Mouse (Mus musculus): ENCODE results near the gene Sgca. TPM values are rescaled to one million over a fixed set of nuclear protein-coding genes. Genes with fewer than 3 reads are reported as not detected.
A peak's percentile ranks its signal among the peaks of the same experiment; 100 is the strongest.

The Sgca gene
- polyA plus RNA-seq, 1 experiment from 2014 or later: 0.60 TPM

- H3K9me3 ChIP-seq (ENCODE audit: control insufficient read depth, low read length): no peaks in the 10 kb centered on the region
- H3K4me3 ChIP-seq (ENCODE audit: low read depth, low read length): no peak overlapping the region
- DNase-seq (ENCODE audit: low spot score) (peak; percentile 84), ATAC-seq (ENCODE audit: insufficient number of reproducible peaks, low FRiP score, low TSS enrichment, low read depth) (no peak)
- H3K27ac ChIP-seq (replicated peaks; ENCODE audit: low read depth, low read length): no peak overlapping the region
- H3K36me3 ChIP-seq (ENCODE audit: control insufficient read depth, insufficient read depth, low read length): peaks cover 8% of the 10 kb centered on the region
- H3K4me1 ChIP-seq (ENCODE audit: control insufficient read depth, insufficient read depth, low read length): peaks cover 14% of the 10 kb centered on the region
- WGBS: 18% methylated on average over 4 of the region's 4 CpGs
- H3K27me3 ChIP-seq (ENCODE audit: control insufficient read depth, insufficient read depth, low read length): no peaks in the 10 kb centered on the region
- no peak overlapping the region for H3K9ac ChIP-seq (ENCODE audit: low read length)
- H3K4me2 ChIP-seq (ENCODE audit: low read depth, severe bottlenecking): no peak overlapping the region
Measured at GRCm38 (mm10) chr11:94939280-94939679, 36.8 kb downstream of the Sgca start.

DNA sequence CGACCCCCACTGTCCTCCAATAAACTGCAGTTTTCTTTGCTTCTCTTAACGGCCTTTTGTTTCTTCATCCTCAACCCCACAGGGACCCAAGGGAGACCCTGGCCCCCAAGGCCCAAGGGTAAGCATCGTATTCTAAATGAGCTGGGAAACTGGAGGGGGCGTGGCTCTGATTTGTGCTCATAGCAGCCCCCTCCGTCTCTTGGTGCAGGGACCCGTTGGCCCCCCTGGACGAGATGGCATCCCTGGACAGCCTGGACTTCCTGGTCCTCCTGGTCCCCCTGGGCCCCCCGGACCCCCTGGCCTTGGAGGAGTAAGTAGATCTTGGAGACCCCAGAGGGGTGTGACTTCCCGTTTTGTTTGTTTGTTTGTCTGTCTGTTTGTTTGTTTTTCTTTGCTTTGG is 37.8 kb downstream of the Sgca start:
- Histone ChIP-seq H3K9ac (ENCODE audit: low read length) (no peak overlapping the region), H3K36me3 (ENCODE audit: control insufficient read depth, insufficient read depth, low read length) (peaks cover 5% of the 10 kb centered on the region), H3K27ac (replicated peaks; ENCODE audit: low read depth, low read length) (no peak overlapping the region), H3K4me3 (ENCODE audit: low read depth, low read length) (peak overlapping the region; percentile 43; the same call in 1 of the 2 replicates), H3K4me2 (ENCODE audit: low read depth, severe bottlenecking) (peak overlapping the region; percentile 79), H3K9me3 (ENCODE audit: control insufficient read depth, low read length) (no peaks in the 10 kb centered on the region), H3K27me3 (ENCODE audit: control insufficient read depth, insufficient read depth, low read length) (no peaks in the 10 kb centered on the region), H3K4me1 (ENCODE audit: control insufficient read depth, insufficient read depth, low read length) (peaks cover 24% of the 10 kb centered on the region)
- no peak for ATAC-seq (ENCODE audit: insufficient number of reproducible peaks, low FRiP score, low TSS enrichment, low read depth)
- DNase-seq (ENCODE audit: low spot score): no peak
- WGBS: 36% methylated on average over 9 of the region's 9 CpGs

DNA sequence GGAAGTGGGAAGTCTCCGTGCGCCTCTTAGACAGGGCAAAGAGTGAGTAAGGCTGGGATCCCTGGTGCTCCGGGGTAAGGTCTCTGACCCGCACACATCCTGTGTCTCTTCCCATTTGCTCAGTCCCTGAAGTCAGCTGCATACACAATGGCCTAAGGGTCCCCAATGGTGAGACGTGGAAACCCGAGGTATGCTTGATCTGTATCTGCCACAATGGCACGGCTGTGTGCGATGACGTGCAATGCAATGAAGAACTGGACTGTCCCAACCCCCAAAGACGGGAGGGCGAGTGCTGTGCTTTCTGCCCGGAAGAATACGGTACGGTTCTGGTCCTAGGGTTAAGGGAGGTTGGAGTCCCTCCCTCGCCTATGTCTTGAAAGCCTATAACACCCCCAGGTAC is 38.3 kb downstream of the Sgca start:
- no peak for ATAC-seq (ENCODE audit: insufficient number of reproducible peaks, low FRiP score, low TSS enrichment, low read depth)
- Histone ChIP-seq H3K27me3 (ENCODE audit: control insufficient read depth, insufficient read depth, low read length) (no peaks in the 10 kb centered on the region), H3K9me3 (ENCODE audit: control insufficient read depth, low read length) (no peaks in the 10 kb centered on the region), H3K9ac (ENCODE audit: low read length) (peak overlapping the region; percentile 44), H3K4me1 (ENCODE audit: control insufficient read depth, insufficient read depth, low read length) (peaks cover 29% of the 10 kb centered on the region), H3K4me3 (ENCODE audit: low read depth, low read length) (peak overlapping the region; percentile 43), H3K27ac (replicated peaks; ENCODE audit: low read depth, low read length) (no peak overlapping the region), H3K36me3 (ENCODE audit: control insufficient read depth, insufficient read depth, low read length) (peaks cover 5% of the 10 kb centered on the region), H3K4me2 (ENCODE audit: low read depth, severe bottlenecking) (peak overlapping the region; percentile 79)
- WGBS: 6% methylated on average over 15 of the region's 15 CpGs
- peak; percentile 34 for DNase-seq (ENCODE audit: low spot score)

DNA sequence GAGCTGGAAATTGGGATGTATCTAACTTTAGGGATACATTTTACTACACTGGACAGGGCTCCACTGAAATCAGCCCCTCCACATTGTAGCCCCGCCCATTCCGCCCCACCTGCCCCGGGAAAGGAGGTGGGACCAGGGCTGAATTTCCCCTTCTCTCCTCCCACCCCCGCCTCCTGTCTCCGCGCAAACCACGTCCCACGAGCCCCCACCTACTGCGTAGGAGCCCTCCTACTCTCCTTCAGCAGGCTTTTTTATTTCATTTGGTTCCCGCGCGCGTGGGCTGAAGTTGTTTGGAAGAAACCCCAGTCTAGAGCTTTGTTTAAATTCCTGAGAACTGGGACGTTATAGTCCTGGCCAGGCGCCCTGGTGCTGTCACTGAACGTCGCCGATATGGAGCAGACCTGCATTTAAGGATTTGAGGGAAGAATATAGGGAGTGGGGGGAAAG is 38.8 kb downstream of the Sgca start:
- Histone ChIP-seq H3K9ac (ENCODE audit: low read length) (peak overlapping the region; percentile 44), H3K27ac (replicated peaks; ENCODE audit: low read depth, low read length) (no peak overlapping the region)
- ATAC-seq (ENCODE audit: insufficient number of reproducible peaks, low FRiP score, low TSS enrichment, low read depth): peak; percentile 65

DNA sequence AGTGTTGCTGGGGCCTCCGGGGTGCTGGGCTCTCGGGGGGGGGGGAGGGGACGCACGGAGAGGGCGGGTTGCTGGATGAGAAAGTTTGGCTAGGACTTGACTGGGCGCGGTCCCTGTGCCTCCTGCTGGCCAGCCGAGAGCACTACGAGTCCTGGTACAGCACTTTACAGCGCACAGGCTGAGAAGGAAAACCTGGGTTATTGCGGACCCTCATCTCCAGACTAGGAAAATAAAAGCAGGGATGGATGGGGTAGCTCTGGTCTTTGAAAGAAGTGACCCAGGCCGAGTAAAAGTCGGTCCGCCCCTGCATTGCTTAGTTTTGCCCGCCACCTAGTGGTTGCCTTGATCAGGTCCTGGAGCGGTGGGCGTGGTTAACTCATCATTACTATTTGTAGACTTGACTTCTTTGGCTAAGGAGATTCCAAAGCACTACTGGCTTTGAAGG is 39.3 kb downstream of the Sgca start:
- peak overlapping the region; percentile 32; the same call in 1 of the 2 replicates for H3K9ac ChIP-seq (ENCODE audit: low read length)
- H3K36me3 ChIP-seq (ENCODE audit: control insufficient read depth, insufficient read depth, low read length): peaks cover 5% of the 10 kb centered on the region
- DNase-seq (ENCODE audit: low spot score): peak; percentile 98
- peak overlapping the region; percentile 79 for H3K4me2 ChIP-seq (ENCODE audit: low read depth, severe bottlenecking)
- peak overlapping the region; percentile 43; the same call in 1 of the 2 replicates for H3K27ac ChIP-seq (replicated peaks; ENCODE audit: low read depth, low read length)
- no peaks in the 10 kb centered on the region for H3K9me3 ChIP-seq (ENCODE audit: control insufficient read depth, low read length)
- no peaks in the 10 kb centered on the region for H3K27me3 ChIP-seq (ENCODE audit: control insufficient read depth, insufficient read depth, low read length)
- H3K4me3 ChIP-seq (ENCODE audit: low read depth, low read length): peak overlapping the region; percentile 43
- H3K4me1 ChIP-seq (ENCODE audit: control insufficient read depth, insufficient read depth, low read length): peaks cover 29% of the 10 kb centered on the region
- 0% methylated on average over 17 of the region's 17 CpGs for WGBS
- peak; percentile 76 for ATAC-seq (ENCODE audit: insufficient number of reproducible peaks, low FRiP score, low TSS enrichment, low read depth)

More for the DNA sequence above, 38.8 kb downstream of the Sgca start:
- WGBS: under 1% methylated on average over 18 of the region's 18 CpGs
- Histone ChIP-seq H3K9me3 (ENCODE audit: control insufficient read depth, low read length) (no peaks in the 10 kb centered on the region), H3K4me2 (ENCODE audit: low read depth, severe bottlenecking) (peak overlapping the region; percentile 79), H3K36me3 (ENCODE audit: control insufficient read depth, insufficient read depth, low read length) (peaks cover 5% of the 10 kb centered on the region), H3K4me1 (ENCODE audit: control insufficient read depth, insufficient read depth, low read length) (peaks cover 29% of the 10 kb centered on the region), H3K27me3 (ENCODE audit: control insufficient read depth, insufficient read depth, low read length) (no peaks in the 10 kb centered on the region), H3K4me3 (ENCODE audit: low read depth, low read length) (peak overlapping the region; percentile 43)
- DNase-seq (ENCODE audit: low spot score): no peak

DNA sequence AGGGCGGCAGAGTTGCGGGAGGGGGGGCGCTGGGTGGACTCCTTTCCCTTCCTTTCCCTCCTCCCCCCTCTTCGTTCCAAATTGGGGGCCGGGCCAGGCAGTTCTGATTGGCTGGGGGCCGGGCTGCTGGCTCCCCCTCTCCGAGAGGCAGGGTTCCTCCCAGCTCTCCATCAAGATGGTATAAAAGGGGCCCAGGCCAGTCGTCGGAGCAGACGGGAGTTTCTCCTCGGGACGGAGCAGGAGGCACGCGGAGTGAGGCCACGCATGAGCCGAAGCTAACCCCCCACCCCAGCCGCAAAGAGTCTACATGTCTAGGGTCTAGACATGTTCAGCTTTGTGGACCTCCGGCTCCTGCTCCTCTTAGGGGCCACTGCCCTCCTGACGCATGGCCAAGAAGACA is 40.1 kb downstream of the Sgca start, which contains the start of gene Col1a1:
Gene Col1a1 (plus strand): TSS at position 180 of the 400 bp plus-strand sequence.
- Histone ChIP-seq H3K27me3 (ENCODE audit: control insufficient read depth, insufficient read depth, low read length) (no peaks in the 10 kb centered on the region), H3K4me2 (ENCODE audit: low read depth, severe bottlenecking) (peak within 1 kb of the TSS; percentile 79), H3K4me1 (ENCODE audit: control insufficient read depth, insufficient read depth, low read length) (peaks cover 29% of the 10 kb centered on the region), H3K4me3 (ENCODE audit: low read depth, low read length) (peak within 1 kb of the TSS; percentile 43), H3K9me3 (ENCODE audit: control insufficient read depth, low read length) (no peaks in the 10 kb centered on the region), H3K9ac (ENCODE audit: low read length) (peak within 1 kb of the TSS; percentile 32), H3K27ac (replicated peaks; ENCODE audit: low read depth, low read length) (peak within 1 kb of the TSS; percentile 43; the same call in 1 of the 2 replicates), H3K36me3 (ENCODE audit: control insufficient read depth, insufficient read depth, low read length) (peaks cover 3% of the 10 kb centered on the region)
- no peak; the same call in 1 of the 2 replicates for ATAC-seq (ENCODE audit: insufficient number of reproducible peaks, low FRiP score, low TSS enrichment, low read depth)
- peak; percentile 62 for DNase-seq (ENCODE audit: low spot score)
- 14% methylated on average over 19 of the region's 19 CpGs for WGBS

- H3K36me3 ChIP-seq (ENCODE audit: control insufficient read depth, insufficient read depth, low read length): no peaks in the 10 kb centered on the region
- no peak overlapping the region for H3K9ac ChIP-seq (ENCODE audit: low read length)
- no peak overlapping the region for H3K4me2 ChIP-seq (ENCODE audit: low read depth, severe bottlenecking)
- H3K27ac ChIP-seq (replicated peaks; ENCODE audit: low read depth, low read length): no peak overlapping the region
- H3K4me1 ChIP-seq (ENCODE audit: control insufficient read depth, insufficient read depth, low read length): peaks cover 40% of the 10 kb centered on the region
- H3K9me3 ChIP-seq (ENCODE audit: control insufficient read depth, low read length): no peaks in the 10 kb centered on the region
- no peak for ATAC-seq (ENCODE audit: insufficient number of reproducible peaks, low FRiP score, low TSS enrichment, low read depth)
- H3K27me3 ChIP-seq (ENCODE audit: control insufficient read depth, insufficient read depth, low read length): no peaks in the 10 kb centered on the region
- no peak overlapping the region for H3K4me3 ChIP-seq (ENCODE audit: low read depth, low read length)
- DNase-seq (ENCODE audit: low spot score): no peak
- 29% methylated on average over 11 of the region's 11 CpGs for WGBS
Measured at GRCm38 (mm10) chr11:94934526-94934925, 41.6 kb downstream of the Sgca start.

DNA sequence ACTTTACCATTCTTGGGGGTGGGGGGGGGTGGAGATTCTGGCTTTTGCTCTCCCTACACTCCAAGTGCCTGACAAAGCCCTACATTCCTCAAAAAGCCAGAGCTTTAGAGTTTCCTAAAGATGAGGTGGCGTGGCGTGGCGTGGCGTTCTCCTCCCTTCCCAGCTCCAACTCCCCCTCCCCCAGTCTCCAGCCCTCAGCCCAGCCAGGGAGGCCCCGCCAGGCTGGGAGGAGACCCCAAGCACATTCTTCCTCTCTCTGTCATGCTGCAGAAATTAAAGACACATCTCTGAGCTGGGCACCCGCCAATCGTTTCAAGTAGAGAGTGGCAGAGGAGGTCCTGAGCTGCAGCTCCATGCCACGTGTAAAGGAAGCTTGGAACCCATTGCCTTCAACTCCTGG is 42.5 kb downstream of the Sgca start:
- ATAC-seq (ENCODE audit: insufficient number of reproducible peaks, low FRiP score, low TSS enrichment, low read depth): no peak

DNA sequence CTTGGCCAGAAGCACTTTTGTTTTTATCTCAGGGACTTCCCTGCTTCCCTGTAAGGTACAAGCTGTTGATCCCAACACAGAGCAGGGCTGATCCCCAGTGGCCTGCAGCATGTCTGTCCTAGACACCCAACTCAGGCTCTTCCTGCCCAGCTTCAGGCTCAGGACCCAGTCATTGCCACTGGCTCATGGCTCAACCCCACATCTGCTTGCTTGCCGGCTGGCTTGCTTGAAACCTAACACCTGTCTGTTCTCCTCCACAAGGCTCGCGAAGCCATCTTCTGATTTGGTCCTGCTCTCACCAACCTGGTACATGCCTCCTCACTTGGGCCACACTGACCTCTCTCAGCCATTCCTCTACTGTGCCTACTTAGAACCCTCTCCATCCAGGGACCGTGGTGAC is 46.0 kb downstream of the Sgca start:
- no peak for ATAC-seq (ENCODE audit: insufficient number of reproducible peaks, low FRiP score, low TSS enrichment, low read depth)
- H3K9me3 ChIP-seq (ENCODE audit: control insufficient read depth, low read length): no peaks in the 10 kb centered on the region
- no peaks in the 10 kb centered on the region for H3K27me3 ChIP-seq (ENCODE audit: control insufficient read depth, insufficient read depth, low read length)
- H3K9ac ChIP-seq (ENCODE audit: low read length): no peak overlapping the region
- DNase-seq (ENCODE audit: low spot score): peak; percentile 59
- H3K4me3 ChIP-seq (ENCODE audit: low read depth, low read length): no peak overlapping the region
- H3K4me2 ChIP-seq (ENCODE audit: low read depth, severe bottlenecking): no peak overlapping the region
- no peaks in the 10 kb centered on the region for H3K36me3 ChIP-seq (ENCODE audit: control insufficient read depth, insufficient read depth, low read length)
- peaks cover 51% of the 10 kb centered on the region for H3K4me1 ChIP-seq (ENCODE audit: control insufficient read depth, insufficient read depth, low read length)
- WGBS: 21% methylated on average over 4 of the region's 4 CpGs
- H3K27ac ChIP-seq (replicated peaks; ENCODE audit: low read depth, low read length): peak overlapping the region; percentile 56

More for the DNA sequence above, 42.5 kb downstream of the Sgca start:
- Histone ChIP-seq H3K36me3 (ENCODE audit: control insufficient read depth, insufficient read depth, low read length) (no peaks in the 10 kb centered on the region), H3K4me1 (ENCODE audit: control insufficient read depth, insufficient read depth, low read length) (peaks cover 49% of the 10 kb centered on the region), H3K4me3 (ENCODE audit: low read depth, low read length) (no peak overlapping the region), H3K9ac (ENCODE audit: low read length) (no peak overlapping the region), H3K27ac (replicated peaks; ENCODE audit: low read depth, low read length) (peak overlapping the region; percentile 71), H3K9me3 (ENCODE audit: control insufficient read depth, low read length) (no peaks in the 10 kb centered on the region), H3K4me2 (ENCODE audit: low read depth, severe bottlenecking) (no peak overlapping the region), H3K27me3 (ENCODE audit: control insufficient read depth, insufficient read depth, low read length) (no peaks in the 10 kb centered on the region)
- WGBS: 12% methylated on average over 8 of the region's 8 CpGs
- peak; percentile 54 for DNase-seq (ENCODE audit: low spot score)

Data from limb, embryonic 11.5 days (tissue).